Mouse (Mus musculus) hindbrain, postnatal 0 days (tissue): ENCODE measurements around the gene Acot1. TPM values are rescaled to one million over a fixed set of nuclear protein-coding genes. Genes with fewer than 3 reads are reported as not detected.
"Not testable (repeated sequence)": the region's sequence is repeated elsewhere in the genome, so short reads cannot be mapped to it uniquely, and the experiment has no call there.

Experiments
- ATAC-seq: fragments of 200-750 bp; cut with Nextera tagmentation; 2 replicates; pipeline ENCODE4 v1.8.0; 2017; ENCODE audit warnings: mild to moderate bottlenecking, moderate TSS enrichment, moderate library complexity
- DNase-seq: peaks from one replicate; pipeline ENCODE4 v3.0.0-alpha.2; 2015; ENCODE audit warnings: low spot score
- H3K27ac ChIP-seq: fragments of 300-500 bp; sonication (generic); 2 replicates; pipeline ENCODE4 v1.5.1; 2014; ENCODE audit warnings: mild to moderate bottlenecking
- H3K27me3 ChIP-seq: fragments of 300-500 bp; sonication (generic); 2 replicates; pipeline ENCODE4 v1.6.1; 2014; ENCODE audit warnings: low read length, mixed read lengths; ENCODE audit not compliant: insufficient read depth
- H3K36me3 ChIP-seq: fragments of 300-500 bp; sonication (generic); 2 replicates; pipeline ENCODE4 v1.6.1; 2014; ENCODE audit warnings: low read length, mixed read lengths; ENCODE audit not compliant: insufficient read depth
- H3K4me1 ChIP-seq: fragments of 300-500 bp; sonication (generic); 2 replicates; pipeline ENCODE4 v1.6.1; 2014; ENCODE audit warnings: antibody characterized with exemption, low read length, mixed read lengths; ENCODE audit not compliant: insufficient read depth
- H3K4me2 ChIP-seq: fragments of 300-500 bp; sonication (generic); 2 replicates; pipeline ENCODE4 v1.6.1; 2014; ENCODE audit warnings: low read depth, mild to moderate bottlenecking, low read length, moderate library complexity, mixed read lengths
- H3K4me3 ChIP-seq: fragments of 300-500 bp; sonication (generic); 2 replicates; pipeline ENCODE4 v1.5.1; 2014; ENCODE audit warnings: low read length
- H3K9ac ChIP-seq: fragments of 300-500 bp; sonication (generic); replicated peaks from 2 replicates; pipeline ENCODE4 v1.6.1; 2014; ENCODE audit warnings: mild to moderate bottlenecking, low read length, moderate library complexity, mixed read lengths
- H3K9me3 ChIP-seq: fragments of 300-500 bp; sonication (generic); 2 replicates; pipeline ENCODE4 v1.6.1; 2016; ENCODE audit warnings: low read length, mixed read lengths
- CTCF ChIP-seq: IDR thresholded peaks from 2 replicates; pipeline ENCODE4 v1.5.1; 2016; ENCODE audit warnings: antibody characterized with exemption, control low read depth, low read depth
- WGBS: fragments of 180-500 bp; shearing (Covaris S2); extraction: QIAGEN DNeasy Blood & Tissue Kit; methylation state at CpG from one replicate; pipeline ENCODE4 v1.1.7; 2014; 5-methylcytosine and 5-hydroxymethylcytosine counted together
- polyA plus RNA-seq: library from polyadenylated mRNA; unstranded; fragments of >200 nt; fragmentation: Nextera tagmentation; extraction: Ambion mirVana; gene quantifications from 2 replicates; pipeline ENCODE4 v1.2.1, GENCODE M21; 2015
- total RNA-seq: library from RNA; depleted of rRNA; stranded (reverse); fragments of >200 nt; gene quantifications from 2 replicates; pipeline ENCODE4 v1.2.3, GENCODE M21; 2014

Acot1 gene
- total and polyA plus RNA-seq, 2 experiments from 2014 or later: 172 to 178 TPM

GRCm38 (mm10) chr12:84044045-84044444, 34.8 kb downstream of the Acot1 start:
- Histone ChIP-seq H3K4me2 (no peak overlapping the region), H3K36me3 (no peaks in the 10 kb centered on the region; the same call in 1 of the 2 replicates), H3K9me3 (no peaks in the 10 kb centered on the region; the same call in 1 of the 2 replicates), H3K27me3 (no peaks in the 10 kb centered on the region), H3K4me3 (no peak overlapping the region), H3K9ac (no peak overlapping the region), H3K27ac (no peak overlapping the region), H3K4me1 (no peaks in the 10 kb centered on the region)
- no peak for DNase-seq
- ATAC-seq: no peak
- 72% methylated on average over 2 of the region's 2 CpGs for WGBS
- TF ChIP-seq CTCF: no peak

- Histone ChIP-seq H3K4me2 (no peak overlapping the region), H3K27ac (no peak overlapping the region), H3K9ac (no peak overlapping the region), H3K36me3 (no peaks in the 10 kb centered on the region; the same call in 1 of the 2 replicates), H3K9me3 (no peaks in the 10 kb centered on the region; the same call in 1 of the 2 replicates), H3K4me3 (no peak overlapping the region), H3K27me3 (no peaks in the 10 kb centered on the region), H3K4me1 (no peaks in the 10 kb centered on the region)
- 95% methylated on average over 1 of the region's 1 CpGs for WGBS
- DNase-seq (no peak), ATAC-seq (no peak)
- no peak for TF ChIP-seq CTCF
Measured at GRCm38 (mm10) chr12:84046906-84047305, 37.6 kb downstream of the Acot1 start.

GRCm38 (mm10) chr12:84050744-84051143, 41.5 kb downstream of the Acot1 start:
- not testable (repeated sequence) for H3K4me1 ChIP-seq, ATAC-seq, H3K9ac ChIP-seq, H3K4me3 ChIP-seq, H3K27me3 ChIP-seq, H3K36me3 ChIP-seq, H3K27ac ChIP-seq, H3K4me2 ChIP-seq, DNase-seq, H3K9me3 ChIP-seq
- 87% methylated on average over 5 of the region's 5 CpGs for WGBS

- Histone ChIP-seq H3K9ac (no peak within 1 kb of the TSS), H3K36me3 (no peaks in the 10 kb centered on the region), H3K9me3 (no peaks in the 10 kb centered on the region; the same call in 1 of the 2 replicates), H3K27ac (no peak within 1 kb of the TSS), H3K4me2 (peak within 1 kb of the TSS; percentile 67; the same call in 1 of the 2 replicates), H3K4me3 (peak within 1 kb of the TSS; percentile 42; the same call in 1 of the 2 replicates), H3K27me3 (no peaks in the 10 kb centered on the region), H3K4me1 (no peaks in the 10 kb centered on the region)
- 80% methylated on average over 5 of the region's 5 CpGs for WGBS
- TF ChIP-seq CTCF: no peak
- ATAC-seq (no peak), DNase-seq (no peak)
Measured at GRCm38 (mm10) chr12:84051937-84052474, 42.7 kb downstream of the Acot1 start, which contains the start of gene Acot3. TSS of gene Acot3 (plus strand) at chr12:84052144.

GRCm38 (mm10) chr12:84052609-84053008, 43.3 kb downstream of the Acot1 start:
- H3K9me3 ChIP-seq: no peaks in the 10 kb centered on the region; the same call in 1 of the 2 replicates
- ATAC-seq: no peak
- no peak overlapping the region for H3K27ac ChIP-seq
- no peak for TF ChIP-seq CTCF
- no peak overlapping the region for H3K9ac ChIP-seq
- H3K36me3 ChIP-seq: no peaks in the 10 kb centered on the region
- no peaks in the 10 kb centered on the region for H3K27me3 ChIP-seq
- no peak for DNase-seq
- 91% methylated on average over 7 of the region's 7 CpGs for whole genome bisulfite sequencing
- H3K4me2 ChIP-seq: peak overlapping the region; percentile 67; the same call in 1 of the 2 replicates
- no peaks in the 10 kb centered on the region for H3K4me1 ChIP-seq
- H3K4me3 ChIP-seq: no peak overlapping the region; the same call in 1 of the 2 replicates

- DNase-seq (peak; percentile 14), ATAC-seq (no peak)
- TF ChIP-seq CTCF: no peak
- no peaks in the 10 kb centered on the region for H3K4me1 ChIP-seq
- peak overlapping the region; percentile 42 for H3K4me3 ChIP-seq
- no peaks in the 10 kb centered on the region for H3K27me3 ChIP-seq
- peak overlapping the region; percentile 67 for H3K4me2 ChIP-seq
- H3K9ac ChIP-seq: peak overlapping the region; percentile 33; the same call in 1 of the 2 replicates
- H3K27ac ChIP-seq: no peak overlapping the region
- no peaks in the 10 kb centered on the region for H3K36me3 ChIP-seq
- H3K9me3 ChIP-seq: no peaks in the 10 kb centered on the region; the same call in 1 of the 2 replicates
- WGBS: 6% methylated on average over 16 of the region's 16 CpGs
Measured at GRCm38 (mm10) chr12:84053173-84053572, 43.9 kb downstream of the Acot1 start.
